Mouse (Mus musculus): ENCODE measurements at regions not wholly inside any gene's neighbourhood (a gene's known extent, or its start where the extent isn't known, plus 50 kb on each side); places are given as distances from the start of the nearest gene placed in this dataset.

DNA sequence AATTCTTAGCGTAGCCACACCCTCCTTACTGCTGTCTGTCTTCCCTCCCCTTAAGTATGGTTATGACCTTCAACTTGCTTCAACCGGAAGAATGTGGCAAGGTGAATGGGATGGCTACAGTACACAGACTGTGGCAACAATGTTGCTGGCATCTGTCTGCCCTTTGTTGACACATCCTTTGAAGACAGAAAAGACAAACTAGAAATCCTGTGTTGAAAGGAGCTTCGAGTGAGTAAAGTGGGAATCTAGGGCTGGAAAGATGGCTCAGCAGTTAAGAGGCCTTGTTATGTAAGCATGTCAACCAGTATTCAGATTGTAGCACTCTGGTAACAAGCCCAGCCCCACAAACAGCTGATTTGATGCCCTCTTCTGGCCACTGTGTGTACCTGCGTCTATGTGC, 60.2 kb upstream of the Ercc4 start:
- Histone ChIP-seq H3K4me2 (no peak overlapping the region), H3K4me3 (ENCODE audit: low read depth, low read length) (no peak overlapping the region), H3K4me1 (ENCODE audit: insufficient read depth) (no peaks in the 10 kb centered on the region), H3K9me3 (ENCODE audit: low read depth, low read length) (no peaks in the 10 kb centered on the region), H3K36me3 (ENCODE audit: insufficient read depth) (no peaks in the 10 kb centered on the region), H3K9ac (no peak overlapping the region), H3K27me3 (ENCODE audit: insufficient read depth, low read length) (no peaks in the 10 kb centered on the region), H3K27ac (ENCODE audit: low read depth) (no peak overlapping the region)
- 82% methylated on average over 4 of the region's 4 CpGs for WGBS
- no peak for ATAC-seq (ENCODE audit: insufficient read depth)
- no peak for DNase-seq
- TF ChIP-seq CTCF (IDR thresholded peaks at IDR 0.05; ENCODE audit: low read depth) = 0 out of 2 replicates have a peak, but pooled peaks have one; percentile 6

DNA sequence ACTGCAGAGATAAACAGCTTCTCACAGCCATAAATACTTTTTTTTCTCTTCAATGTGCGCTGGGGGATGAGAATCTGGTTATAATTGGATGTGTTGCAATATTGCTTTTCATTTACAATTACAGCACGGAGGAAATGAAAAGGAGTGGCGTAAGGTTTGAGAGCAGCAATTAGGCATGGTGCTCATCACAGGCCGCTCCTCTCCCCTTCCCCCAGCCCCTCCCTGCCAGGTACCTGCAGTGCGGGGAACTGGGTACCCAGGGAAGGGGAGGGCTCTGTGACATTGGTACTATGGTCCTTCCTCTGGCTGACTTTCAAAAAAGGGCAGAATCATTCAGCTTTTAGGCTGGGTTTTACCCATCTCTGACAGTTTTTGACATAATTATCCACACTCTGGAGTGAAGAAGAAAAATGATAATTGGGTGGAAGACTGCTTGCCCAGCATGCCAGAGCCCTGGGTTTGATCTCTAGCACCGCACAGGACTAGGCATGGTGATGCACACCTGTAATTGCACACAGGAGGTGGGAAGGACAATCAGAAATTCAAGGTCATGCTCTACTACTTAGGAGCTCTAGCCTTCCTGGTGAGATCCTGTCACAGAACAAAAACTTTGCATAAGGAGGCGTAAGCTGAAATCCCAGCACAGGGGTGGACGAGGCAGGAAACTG, 59.1 kb upstream of the Ercc4 start:
- Histone ChIP-seq H3K36me3 (ENCODE audit: insufficient read depth) (no peaks in the 10 kb centered on the region), H3K9me3 (ENCODE audit: low read depth, low read length) (no peaks in the 10 kb centered on the region), H3K9ac (no peak overlapping the region), H3K4me3 (ENCODE audit: low read depth, low read length) (no peak overlapping the region), H3K4me1 (ENCODE audit: insufficient read depth) (no peaks in the 10 kb centered on the region), H3K4me2 (no peak overlapping the region), H3K27me3 (ENCODE audit: insufficient read depth, low read length) (no peaks in the 10 kb centered on the region), H3K27ac (ENCODE audit: low read depth) (no peak overlapping the region)
- no peak for TF ChIP-seq CTCF (IDR thresholded peaks at IDR 0.05; ENCODE audit: low read depth)
- no peak for ATAC-seq (ENCODE audit: insufficient read depth)
- DNase-seq = no peak
- 73% methylated on average over 8 of the region's 8 CpGs for WGBS

DNA sequence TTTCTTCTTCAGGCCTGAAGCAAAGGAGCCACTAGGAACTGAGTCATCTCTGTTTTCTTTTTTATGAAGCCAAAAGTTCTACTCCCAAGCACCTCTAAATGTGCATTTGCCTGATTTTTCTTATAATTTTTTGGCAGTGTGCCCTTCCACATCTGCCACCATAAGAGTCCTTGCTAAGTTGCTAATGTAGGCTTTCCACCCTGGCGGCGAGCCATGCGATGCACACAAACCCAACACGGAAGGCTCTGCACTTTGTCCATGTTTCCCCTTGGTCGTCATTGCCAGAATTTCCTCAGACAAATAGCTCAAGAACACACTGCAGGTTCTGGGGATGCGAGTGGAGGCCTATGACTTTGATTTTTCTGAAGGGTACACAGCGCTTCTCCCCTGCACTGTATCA, 54.5 kb upstream of the Ercc4 start:
- no peaks in the 10 kb centered on the region for H3K36me3 ChIP-seq (ENCODE audit: insufficient read depth)
- no peak overlapping the region for H3K9ac ChIP-seq
- DNase-seq (peak; percentile 74), ATAC-seq (ENCODE audit: insufficient read depth) (no peak)
- H3K9me3 ChIP-seq (ENCODE audit: low read depth, low read length) = no peaks in the 10 kb centered on the region
- no peak for TF ChIP-seq CTCF (IDR thresholded peaks at IDR 0.05; ENCODE audit: low read depth)
- no peaks in the 10 kb centered on the region for H3K4me1 ChIP-seq (ENCODE audit: insufficient read depth)
- no peaks in the 10 kb centered on the region for H3K27me3 ChIP-seq (ENCODE audit: insufficient read depth, low read length)
- no peak overlapping the region for H3K4me3 ChIP-seq (ENCODE audit: low read depth, low read length)
- 56% methylated on average over 7 of the region's 7 CpGs for WGBS
- H3K4me2 ChIP-seq = no peak overlapping the region
- no peak overlapping the region for H3K27ac ChIP-seq (ENCODE audit: low read depth)

Data from lung, embryonic 14.5 days (tissue).